Mouse (Mus musculus): Measurements from ENCODE around the gene Spaca7.
"Not testable (repeated sequence)": the region's sequence is repeated elsewhere in the genome, so short reads cannot be mapped to it uniquely, and the experiment has no call there.

The Spaca7 gene

GRCm38 (mm10) chr8:12609752-12610449, 37.1 kb downstream of the Spaca7 start:
- DNase-seq (ENCODE audit: low read depth, low spot score) = no peak

GRCm38 (mm10) chr8:12613201-12613600, 40.4 kb downstream of the Spaca7 start:
- DNase-seq (ENCODE audit: low read depth, low spot score) = no peak

- not testable (repeated sequence) for DNase-seq (ENCODE audit: low read depth, low spot score)
Observed at GRCm38 (mm10) chr8:12617369-12617768, 44.5 kb downstream of the Spaca7 start.

- no peak for DNase-seq (ENCODE audit: low read depth, low spot score)
Observed at GRCm38 (mm10) chr8:12621550-12622222, 48.9 kb downstream of the Spaca7 start.

- DNase-seq (ENCODE audit: low read depth, low spot score) = no peak
Observed at GRCm38 (mm10) chr8:12625890-12626289, 53.1 kb downstream of the Spaca7 start.

- DNase-seq (ENCODE audit: low read depth, low spot score) = no peak
Observed at GRCm38 (mm10) chr8:12629079-12629478, 56.2 kb downstream of the Spaca7 start.

GRCm38 (mm10) chr8:12635366-12635765, 62.5 kb downstream of the Spaca7 start:
- no peak for DNase-seq (ENCODE audit: low read depth, low spot score)

- DNase-seq (ENCODE audit: low read depth, low spot score) = no peak
Observed at GRCm38 (mm10) chr8:12638446-12638845, 65.6 kb downstream of the Spaca7 start.

- no peak for DNase-seq (ENCODE audit: low read depth, low spot score)
Observed at GRCm38 (mm10) chr8:12641527-12641926, 68.7 kb downstream of the Spaca7 start.

- no peak for DNase-seq (ENCODE audit: low read depth, low spot score)
Observed at GRCm38 (mm10) chr8:12644341-12644740, 71.5 kb downstream of the Spaca7 start.

- DNase-seq (ENCODE audit: low read depth, low spot score) = no peak
Observed at GRCm38 (mm10) chr8:12644894-12645293, 72.1 kb downstream of the Spaca7 start.

GRCm38 (mm10) chr8:12646536-12646935, 73.7 kb downstream of the Spaca7 start:
- no peak for DNase-seq (ENCODE audit: low read depth, low spot score)

GRCm38 (mm10) chr8:12648951-12649350, 76.1 kb downstream of the Spaca7 start:
- DNase-seq (ENCODE audit: low read depth, low spot score) = no peak
